24 mouse cellular contexts compared by ENCODE assay signal in genomic region chr10:56912711-56913110, GRCm38 (mm10).
"Had no signal": no experiment of that assay in that cellular context is flagged by ENCODE, and none has a peak within 500 bp of the region (broad histone marks: within the 10 kb centered on the region; RNA-seq: fewer than 3 reads in every experiment).

No protein-coding gene starts in this region.

- H3K9me3 ChIP-seq: heart, embryonic 15.5 days; hindbrain, embryonic 13.5 days; hindbrain, embryonic 15.5 days; limb, embryonic 13.5 days; limb, embryonic 15.5 days; liver, embryonic 12.5 days had no signal

- H3K27me3 ChIP-seq: heart, embryonic 13.5 days; heart, embryonic 15.5 days; hindbrain, embryonic 13.5 days; hindbrain, embryonic 15.5 days; limb, embryonic 13.5 days; limb, embryonic 15.5 days; liver, embryonic 12.5 days had no signal

- ATAC-seq: hindbrain, postnatal 0 days; intestine, embryonic 16.5 days; liver, embryonic 12.5 days had no signal

- H3K9ac ChIP-seq: heart, embryonic 13.5 days; heart, embryonic 15.5 days; hindbrain, embryonic 13.5 days; hindbrain, embryonic 15.5 days; limb, embryonic 13.5 days; limb, embryonic 15.5 days; liver, embryonic 12.5 days; liver, embryonic 14.5 days had no signal

- H3K27ac ChIP-seq: heart, adult 2 months; heart, embryonic 13.5 days; heart, embryonic 15.5 days; hindbrain, embryonic 13.5 days; hindbrain, embryonic 15.5 days; hindbrain, postnatal 0 days; layer of hippocampus, adult 2 months; limb, embryonic 13.5 days; limb, embryonic 15.5 days; liver, embryonic 12.5 days; liver, embryonic 14.5 days had no signal

- DNase-seq: gastrocnemius, postnatal 10 days; gastrocnemius, postnatal 25 days; heart, adult 11 months; heart, adult 2 months; heart, postnatal 14 days; heart, postnatal 36 days; kidney, adult 18-20 months; kidney, adult 8-10 months; kidney, postnatal 10 days; kidney, postnatal 25 days; kidney, postnatal 4 days; left cerebral cortex, postnatal 4 days had no signal

- H3K36me3 ChIP-seq: heart, embryonic 13.5 days; heart, embryonic 15.5 days; hindbrain, embryonic 13.5 days; hindbrain, embryonic 15.5 days; limb, embryonic 13.5 days; limb, embryonic 15.5 days; liver, embryonic 12.5 days had no signal

- H3K4me2 ChIP-seq: heart, embryonic 11.5 days; heart, embryonic 13.5 days; heart, embryonic 15.5 days; hindbrain, embryonic 13.5 days; hindbrain, embryonic 15.5 days; limb, embryonic 13.5 days; limb, embryonic 15.5 days; liver, embryonic 12.5 days had no signal

- H3K4me1 ChIP-seq: hindbrain, embryonic 13.5 days; hindbrain, embryonic 15.5 days; limb, embryonic 13.5 days; limb, embryonic 15.5 days; liver, embryonic 12.5 days had no signal

- H3K4me3 ChIP-seq: heart, adult 2 months; heart, embryonic 13.5 days; heart, embryonic 15.5 days; hindbrain, embryonic 13.5 days; hindbrain, embryonic 15.5 days; layer of hippocampus, adult 2 months; limb, embryonic 13.5 days; limb, embryonic 15.5 days; liver, embryonic 12.5 days had no signal
